Mouse (Mus musculus) embryonic facial prominence, embryonic 15.5 days (tissue): ENCODE measurements around the gene Fars2. TPM values are rescaled to one million over a fixed set of nuclear protein-coding genes. Genes with fewer than 3 reads are reported as not detected.

Experiments
- ATAC-seq: fragments of 200-750 bp; cut with Nextera tagmentation; 2 replicates; pipeline ENCODE4 v1.8.0; 2017; ENCODE audit warnings: low read depth, moderate TSS enrichment; ENCODE audit not compliant: insufficient number of reproducible peaks, low FRiP score, low TSS enrichment
- H3K27ac ChIP-seq: fragments of 300-500 bp; sonication (generic); replicated peaks from 2 replicates; pipeline ENCODE4 v1.5.1; 2015; ENCODE audit warnings: mild to moderate bottlenecking, inconsistent platforms
- H3K27me3 ChIP-seq: fragments of 300-500 bp; sonication (generic); 2 replicates; pipeline ENCODE4 v1.6.1; 2015; ENCODE audit warnings: inconsistent platforms
- H3K36me3 ChIP-seq: fragments of 300-500 bp; sonication (generic); 2 replicates; pipeline ENCODE4 v1.6.1; 2015; ENCODE audit warnings: mild to moderate bottlenecking, inconsistent platforms
- H3K4me1 ChIP-seq: fragments of 300-500 bp; sonication (generic); 2 replicates; pipeline ENCODE4 v1.6.1; 2015; ENCODE audit warnings: inconsistent platforms
- H3K4me2 ChIP-seq: fragments of 300-500 bp; sonication (generic); replicated peaks from 2 replicates; pipeline ENCODE4 v1.6.1; 2015; ENCODE audit warnings: mild to moderate bottlenecking, inconsistent platforms
- H3K4me3 ChIP-seq: fragments of 300-500 bp; sonication (generic); replicated peaks from 2 replicates; pipeline ENCODE4 v1.5.1; 2015; ENCODE audit warnings: mild to moderate bottlenecking, inconsistent platforms
- H3K9ac ChIP-seq: fragments of 300-500 bp; sonication (generic); 2 replicates; pipeline ENCODE4 v1.6.1; 2015; ENCODE audit warnings: inconsistent platforms
- H3K9me3 ChIP-seq: fragments of 300-500 bp; sonication (generic); replicated peaks from 2 replicates; pipeline ENCODE4 v1.6.1; 2016; ENCODE audit warnings: inconsistent platforms
- WGBS: fragments of 180-500 bp; shearing (Covaris S2); methylation state at CpG from one replicate; pipeline ENCODE4 v1.1.7; 2015; 5-methylcytosine and 5-hydroxymethylcytosine counted together
- polyA plus RNA-seq: library from polyadenylated mRNA; unstranded; fragments of >200 nt; fragmentation: Nextera tagmentation; extraction: Ambion mirVana; gene quantifications from 2 replicates; pipeline ENCODE4 v1.2.1, GENCODE M21; 2015

The Fars2 gene
- polyA plus RNA-seq, 1 experiment from 2014 or later, result 34.1 TPM

- ATAC-seq, result no peak
- 67% methylated on average over 1 of the region's 1 CpGs for WGBS
- H3K4me3 ChIP-seq, result no peak overlapping the region
- no peak overlapping the region for H3K9ac ChIP-seq
- no peaks in the 10 kb centered on the region for H3K9me3 ChIP-seq
- no peak overlapping the region for H3K27ac ChIP-seq
- H3K27me3 ChIP-seq, result no peaks in the 10 kb centered on the region
- no peak overlapping the region for H3K4me2 ChIP-seq
- H3K4me1 ChIP-seq, result no peaks in the 10 kb centered on the region
- H3K36me3 ChIP-seq, result no peaks in the 10 kb centered on the region
Measured at GRCm38 (mm10) chr13:36629154-36629553, 511.9 kb downstream of the Fars2 start.

- no peaks in the 10 kb centered on the region for H3K4me1 ChIP-seq
- no peak for ATAC-seq
- no peak overlapping the region for H3K4me2 ChIP-seq
- H3K9ac ChIP-seq, result no peak overlapping the region
- H3K9me3 ChIP-seq, result no peaks in the 10 kb centered on the region
- no peak overlapping the region for H3K27ac ChIP-seq
- H3K4me3 ChIP-seq, result no peak overlapping the region
- H3K36me3 ChIP-seq, result no peaks in the 10 kb centered on the region
- WGBS, result 36% methylated on average over 7 of the region's 7 CpGs
- H3K27me3 ChIP-seq, result no peaks in the 10 kb centered on the region
Measured at GRCm38 (mm10) chr13:36648257-36648656, 531.0 kb downstream of the Fars2 start.

GRCm38 (mm10) chr13:36654251-36654650, 537.0 kb downstream of the Fars2 start:
- WGBS, result 80% methylated on average over 3 of the region's 3 CpGs

GRCm38 (mm10) chr13:36679345-36679744, 562.1 kb downstream of the Fars2 start:
- 56% methylated on average over 1 of the region's 1 CpGs for WGBS

More at GRCm38 (mm10) chr13:36654251-36654650, 537.0 kb downstream of the Fars2 start:
- H3K4me2 ChIP-seq, result no peak overlapping the region
- no peak for ATAC-seq
- H3K27me3 ChIP-seq, result no peaks in the 10 kb centered on the region
- no peaks in the 10 kb centered on the region for H3K4me1 ChIP-seq
- H3K36me3 ChIP-seq, result no peaks in the 10 kb centered on the region
- no peak overlapping the region for H3K27ac ChIP-seq
- H3K9me3 ChIP-seq, result no peaks in the 10 kb centered on the region
- no peak overlapping the region for H3K9ac ChIP-seq
- H3K4me3 ChIP-seq, result no peak overlapping the region

GRCm38 (mm10) chr13:36680690-36681355, 563.6 kb downstream of the Fars2 start:
- ATAC-seq, result no peak
- no peaks in the 10 kb centered on the region for H3K36me3 ChIP-seq
- H3K4me2 ChIP-seq, result no peak overlapping the region
- H3K9me3 ChIP-seq, result no peaks in the 10 kb centered on the region
- no peak overlapping the region for H3K4me3 ChIP-seq
- no peaks in the 10 kb centered on the region for H3K4me1 ChIP-seq
- no peak overlapping the region for H3K9ac ChIP-seq
- 87% methylated on average over 8 of the region's 8 CpGs for WGBS
- H3K27ac ChIP-seq, result no peak overlapping the region
- H3K27me3 ChIP-seq, result no peaks in the 10 kb centered on the region

More at GRCm38 (mm10) chr13:36679345-36679744, 562.1 kb downstream of the Fars2 start:
- no peaks in the 10 kb centered on the region for H3K9me3 ChIP-seq
- no peak for ATAC-seq
- H3K4me2 ChIP-seq, result no peak overlapping the region
- no peak overlapping the region for H3K4me3 ChIP-seq
- no peaks in the 10 kb centered on the region for H3K4me1 ChIP-seq
- H3K27ac ChIP-seq, result no peak overlapping the region
- H3K36me3 ChIP-seq, result no peaks in the 10 kb centered on the region
- H3K9ac ChIP-seq, result no peak overlapping the region
- H3K27me3 ChIP-seq, result no peaks in the 10 kb centered on the region

GRCm38 (mm10) chr13:36683581-36683980, 566.4 kb downstream of the Fars2 start:
- Histone ChIP-seq H3K4me3 (no peak overlapping the region), H3K36me3 (no peaks in the 10 kb centered on the region), H3K4me1 (no peaks in the 10 kb centered on the region), H3K4me2 (no peak overlapping the region), H3K27me3 (no peaks in the 10 kb centered on the region), H3K27ac (no peak overlapping the region), H3K9ac (no peak overlapping the region), H3K9me3 (no peaks in the 10 kb centered on the region)
- WGBS, result 78% methylated on average over 4 of the region's 4 CpGs
- no peak for ATAC-seq

GRCm38 (mm10) chr13:36695516-36696201, 578.4 kb downstream of the Fars2 start:
- Histone ChIP-seq H3K27ac (no peak overlapping the region), H3K27me3 (no peaks in the 10 kb centered on the region), H3K4me1 (no peaks in the 10 kb centered on the region), H3K9ac (no peak overlapping the region), H3K4me3 (no peak overlapping the region), H3K9me3 (no peaks in the 10 kb centered on the region), H3K36me3 (no peaks in the 10 kb centered on the region), H3K4me2 (no peak overlapping the region)
- 48% methylated on average over 7 of the region's 7 CpGs for WGBS
- ATAC-seq, result no peak

- H3K4me3 ChIP-seq, result no peak overlapping the region
- no peaks in the 10 kb centered on the region for H3K4me1 ChIP-seq
- no peak overlapping the region for H3K9ac ChIP-seq
- WGBS, result 86% methylated on average over 8 of the region's 8 CpGs
- no peak overlapping the region for H3K27ac ChIP-seq
- no peaks in the 10 kb centered on the region for H3K9me3 ChIP-seq
- H3K4me2 ChIP-seq, result no peak overlapping the region
- ATAC-seq, result no peak
- H3K36me3 ChIP-seq, result no peaks in the 10 kb centered on the region
- no peaks in the 10 kb centered on the region for H3K27me3 ChIP-seq
Measured at GRCm38 (mm10) chr13:36696351-36696771, 579.1 kb downstream of the Fars2 start.

GRCm38 (mm10) chr13:36707088-36707690, 590.0 kb downstream of the Fars2 start:
- no peak overlapping the region for H3K4me2 ChIP-seq
- 70% methylated on average over 3 of the region's 3 CpGs for WGBS
- H3K27me3 ChIP-seq, result no peaks in the 10 kb centered on the region
- no peak for ATAC-seq
- H3K27ac ChIP-seq, result no peak overlapping the region
- no peaks in the 10 kb centered on the region for H3K4me1 ChIP-seq
- H3K9me3 ChIP-seq, result no peaks in the 10 kb centered on the region
- H3K4me3 ChIP-seq, result no peak overlapping the region
- no peaks in the 10 kb centered on the region for H3K36me3 ChIP-seq
- no peak overlapping the region for H3K9ac ChIP-seq

GRCm38 (mm10) chr13:36714101-36714500, 596.9 kb downstream of the Fars2 start:
- Histone ChIP-seq H3K4me3 (no peak overlapping the region), H3K9me3 (no peaks in the 10 kb centered on the region), H3K4me1 (no peaks in the 10 kb centered on the region), H3K9ac (no peak overlapping the region), H3K36me3 (no peaks in the 10 kb centered on the region), H3K27ac (no peak overlapping the region), H3K27me3 (peaks cover 5% of the 10 kb centered on the region; the same call in 1 of the 2 replicates), H3K4me2 (no peak overlapping the region)
- WGBS, result 77% methylated on average over 2 of the region's 2 CpGs
- no peak for ATAC-seq

- Histone ChIP-seq H3K4me3 (no peak overlapping the region), H3K4me1 (no peaks in the 10 kb centered on the region), H3K4me2 (no peak overlapping the region), H3K36me3 (no peaks in the 10 kb centered on the region), H3K27ac (no peak overlapping the region), H3K9ac (no peak overlapping the region), H3K27me3 (peaks cover 24% of the 10 kb centered on the region), H3K9me3 (no peaks in the 10 kb centered on the region)
- 59% methylated on average over 2 of the region's 2 CpGs for WGBS
- ATAC-seq, result no peak
Measured at GRCm38 (mm10) chr13:36716708-36717107, 599.5 kb downstream of the Fars2 start.
